Mouse (Mus musculus) T-cell, adult 2 months (primary cell): ENCODE measurements around the gene Spsb2.

Experiments used
- DNase-seq: peaks from one replicate; pipeline ENCODE4 v3.0.0; 2022; ENCODE audit warnings: low spot score

The Spsb2 gene

GRCm38 (mm10) chr6:124857840-124858530 lies 49.5 kb downstream of the Spsb2 start:
- no peak for DNase-seq

GRCm38 (mm10) chr6:124858561-124859318 lies 50.3 kb downstream of the Spsb2 start:
- no peak for DNase-seq

GRCm38 (mm10) chr6:124859725-124860124 lies 51.3 kb downstream of the Spsb2 start:
- DNase-seq, result peak; percentile 79
